Mouse (Mus musculus) CH12.LX (cell line): Measurements from ENCODE around the gene Erc1.
A peak's percentile ranks its signal among the peaks of the same experiment; 100 is the strongest.

Experiments used
- CHD1 ChIP-seq: IDR thresholded peaks from 2 replicates; pipeline ENCODE4 v1.6.1; 2012; ENCODE audit warnings: low read depth, low read length, improper control_type of control experiment, inconsistent platforms
- CTCF ChIP-seq, 2 experiments: IDR thresholded peaks in 1 of 2; conservative IDR thresholded peaks in 1 of 2; 2 replicates each; pipeline ENCODE4 v1.5.1; 2011 to 2012; ENCODE audit warnings: low read depth in 2 of 2, low read length in 2 of 2, improper control_type of control experiment in 1 of 2, inconsistent platforms in 1 of 2, mild to moderate bottlenecking in 1 of 2, moderate library complexity in 1 of 2
- E2F4 ChIP-seq: IDR thresholded peaks from 2 replicates; pipeline ENCODE4 v1.6.1; 2011; ENCODE audit warnings: low read depth, low read length, improper control_type of control experiment; ENCODE audit not compliant: insufficient replicate concordance
- EP300 ChIP-seq: IDR thresholded peaks from 2 replicates; pipeline ENCODE4 v1.6.1; 2011; ENCODE audit warnings: low read length, improper control_type of control experiment
- HCFC1 ChIP-seq: IDR thresholded peaks from 2 replicates; pipeline ENCODE4 v1.6.1; 2012; ENCODE audit warnings: low read depth, mild to moderate bottlenecking, inconsistent platforms, low read length, improper control_type of control experiment
- KAT2A ChIP-seq: IDR thresholded peaks from 2 replicates; pipeline ENCODE4 v1.6.1; 2012; ENCODE audit warnings: low read length, improper control_type of control experiment, inconsistent platforms; ENCODE audit not compliant: insufficient replicate concordance
- MAFK ChIP-seq: IDR thresholded peaks from 2 replicates; pipeline ENCODE4 v1.6.1; 2011; ENCODE audit warnings: low read length, improper control_type of control experiment; ENCODE audit not compliant: insufficient replicate concordance
- MYC ChIP-seq: IDR thresholded peaks from 2 replicates; pipeline ENCODE4 v1.6.1; 2011; ENCODE audit warnings: low read depth, mild to moderate bottlenecking, improper control_type of control experiment, low read length
- POLR2A ChIP-seq: IDR thresholded peaks from 2 replicates; pipeline ENCODE4 v1.6.1; 2011; ENCODE audit warnings: low read depth, mild to moderate bottlenecking, improper control_type of control experiment, low read length
- TBP ChIP-seq: conservative IDR thresholded peaks from 2 replicates; pipeline ENCODE4 v1.6.1; 2011; ENCODE audit warnings: low read depth, low read length, improper control_type of control experiment
- TCF12 ChIP-seq: IDR thresholded peaks from 2 replicates; pipeline ENCODE4 v1.6.1; 2014; ENCODE audit warnings: low read depth, mild to moderate bottlenecking, inconsistent platforms, low read length, improper control_type of control experiment
- ZMIZ1 ChIP-seq: IDR thresholded peaks from 2 replicates; pipeline ENCODE4 v1.6.1; 2012; ENCODE audit warnings: low read depth, mild to moderate bottlenecking, inconsistent platforms, low read length, improper control_type of control experiment

- TF ChIP-seq E2F4 (no peak), MAFK (no peak), POLR2A (peak; percentile 49; the same call in 1 of the 2 replicates), EP300 (no peak), HCFC1 (peak; percentile 57; the same call in 1 of the 2 replicates), MYC (no peak), TBP (no peak), TCF12 (no peak), KAT2A (no peak), ZMIZ1 (no peak), CTCF (conservative IDR thresholded peaks at IDR 0.05 in 1 of 2, IDR thresholded peaks at IDR 0.05 in 1 of 2; ENCODE audit: low read depth in 2 of 2, low read length in 2 of 2) (no peak), CHD1 (no peak)
Observed at GRCm38 (mm10) chr6:119848034-119848695, at the start of gene Erc1.
